Mouse (Mus musculus): ENCODE data around the gene S100a7a. TPM values are rescaled to one million over a fixed set of nuclear protein-coding genes. Genes with fewer than 3 reads are reported as not detected.

The S100a7a gene
- polyA plus RNA-seq, 1 experiment: 0.79 TPM

DNA sequence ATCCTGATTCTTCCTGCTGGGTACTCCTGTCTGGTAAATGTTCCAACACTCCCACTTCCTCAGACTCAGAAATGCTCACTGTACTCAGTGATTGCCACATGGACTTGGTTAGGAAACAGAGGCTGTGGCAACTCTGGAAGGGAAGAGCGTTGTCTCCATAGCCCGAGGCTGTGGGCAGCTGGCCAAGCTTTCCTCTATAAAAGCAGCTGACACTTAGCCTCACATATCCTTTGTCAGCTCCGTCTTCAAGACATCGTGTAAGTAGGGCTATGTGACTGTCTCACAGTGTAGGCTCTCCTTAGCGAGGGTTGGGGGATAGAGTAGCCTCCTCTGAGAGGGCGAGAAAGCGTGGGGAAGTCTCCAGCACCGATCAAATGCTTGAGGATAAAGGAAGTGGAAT, 15.0 kb downstream of the S100a7a start, which contains the start of gene S100a8:
TSS of gene S100a8 (plus strand) at position 133 of the 400 bp plus-strand sequence.
- no peaks in the 10 kb centered on the region for H3K4me1 ChIP-seq (ENCODE audit: control insufficient read depth, insufficient read depth, low read length)
- H3K36me3 ChIP-seq (ENCODE audit: control insufficient read depth, insufficient read depth, low read length, poor library complexity, severe bottlenecking): no peaks in the 10 kb centered on the region
- no peak for TF ChIP-seq POLR2A (IDR thresholded peaks at IDR 0.05; ENCODE audit: insufficient read depth, low read length)
- TF ChIP-seq CTCF (IDR thresholded peaks at IDR 0.05; ENCODE audit: low read depth, low read length): no peak
- no peak for TF ChIP-seq EP300 (IDR thresholded peaks at IDR 0.05; ENCODE audit: insufficient read depth, low read depth, low read length)
- no peak within 1 kb of the TSS for H3K4me3 ChIP-seq (ENCODE audit: low read depth, low read length)
- H3K9me3 ChIP-seq (replicated peaks; ENCODE audit: control insufficient read depth, insufficient read depth, low read length, poor library complexity, severe bottlenecking): no peaks in the 10 kb centered on the region
- H3K9ac ChIP-seq (ENCODE audit: low read depth, poor library complexity, severe bottlenecking): no peak within 1 kb of the TSS
- H3K27me3 ChIP-seq (ENCODE audit: control insufficient read depth, insufficient read depth, low read length, poor library complexity, severe bottlenecking): no peaks in the 10 kb centered on the region
- H3K27ac ChIP-seq (ENCODE audit: insufficient read depth, low read length): no peak within 1 kb of the TSS

DNA sequence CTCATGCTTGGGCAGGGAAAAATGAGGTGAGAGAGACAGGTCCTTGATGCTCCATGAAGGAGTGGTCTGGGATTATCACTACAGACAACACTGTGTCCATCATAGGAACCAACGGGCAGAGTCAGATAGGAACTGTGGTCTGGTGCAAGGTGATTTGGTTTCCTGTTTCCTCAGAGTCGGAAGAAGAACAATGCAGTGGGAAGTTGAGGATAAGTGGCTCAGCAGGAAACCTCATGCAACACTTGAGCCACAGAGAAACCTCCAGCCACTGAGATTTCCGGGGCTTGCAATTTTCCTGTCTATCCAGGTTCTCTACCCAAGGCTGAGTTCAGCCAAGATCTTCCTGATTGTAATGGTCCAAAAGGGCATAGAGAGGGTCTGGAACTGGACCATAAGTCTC, 24.8 kb downstream of the S100a7a start:
- Histone ChIP-seq H3K4me3 (ENCODE audit: low read depth, low read length) (no peak overlapping the region), H3K36me3 (ENCODE audit: control insufficient read depth, insufficient read depth, low read length, poor library complexity, severe bottlenecking) (no peaks in the 10 kb centered on the region), H3K9me3 (replicated peaks; ENCODE audit: control insufficient read depth, insufficient read depth, low read length, poor library complexity, severe bottlenecking) (no peaks in the 10 kb centered on the region), H3K27me3 (ENCODE audit: control insufficient read depth, insufficient read depth, low read length, poor library complexity, severe bottlenecking) (no peaks in the 10 kb centered on the region), H3K4me1 (ENCODE audit: control insufficient read depth, insufficient read depth, low read length) (no peaks in the 10 kb centered on the region), H3K9ac (ENCODE audit: low read depth, poor library complexity, severe bottlenecking) (no peak overlapping the region), H3K27ac (ENCODE audit: insufficient read depth, low read length) (no peak overlapping the region)
- TF ChIP-seq POLR2A (IDR thresholded peaks at IDR 0.05; ENCODE audit: insufficient read depth, low read length): no peak
- no peak for TF ChIP-seq EP300 (IDR thresholded peaks at IDR 0.05; ENCODE audit: insufficient read depth, low read depth, low read length)
- TF ChIP-seq CTCF (IDR thresholded peaks at IDR 0.05; ENCODE audit: low read depth, low read length): no peak

DNA sequence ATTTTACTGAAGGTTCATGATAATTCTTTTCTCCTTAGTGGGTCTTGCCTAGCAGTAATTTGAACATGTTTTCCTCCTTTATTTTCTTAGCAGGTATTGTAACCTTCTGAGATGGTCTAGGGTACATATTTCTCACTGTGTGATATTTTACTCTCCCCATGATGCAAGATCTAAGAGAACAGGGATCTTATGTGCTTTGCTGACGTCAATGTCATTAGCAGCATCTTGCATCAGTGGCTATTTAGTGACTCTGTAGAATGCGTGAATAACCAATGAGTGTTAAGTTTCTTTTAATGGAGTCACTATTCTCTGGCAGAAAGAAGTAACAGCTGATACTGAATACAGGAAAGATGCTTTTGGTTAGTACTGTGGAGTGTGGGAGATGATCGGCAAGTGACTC, 30.1 kb downstream of the S100a7a start:
- Histone ChIP-seq H3K9ac (ENCODE audit: low read depth, poor library complexity, severe bottlenecking) (no peak overlapping the region), H3K9me3 (replicated peaks; ENCODE audit: control insufficient read depth, insufficient read depth, low read length, poor library complexity, severe bottlenecking) (no peaks in the 10 kb centered on the region), H3K4me1 (ENCODE audit: control insufficient read depth, insufficient read depth, low read length) (no peaks in the 10 kb centered on the region), H3K4me3 (ENCODE audit: low read depth, low read length) (no peak overlapping the region), H3K27ac (ENCODE audit: insufficient read depth, low read length) (no peak overlapping the region), H3K36me3 (ENCODE audit: control insufficient read depth, insufficient read depth, low read length, poor library complexity, severe bottlenecking) (no peaks in the 10 kb centered on the region), H3K27me3 (ENCODE audit: control insufficient read depth, insufficient read depth, low read length, poor library complexity, severe bottlenecking) (no peaks in the 10 kb centered on the region; the same call in 1 of the 2 replicates)
- TF ChIP-seq POLR2A (IDR thresholded peaks at IDR 0.05; ENCODE audit: insufficient read depth, low read length): no peak
- no peak for TF ChIP-seq CTCF (IDR thresholded peaks at IDR 0.05; ENCODE audit: low read depth, low read length)
- no peak for TF ChIP-seq EP300 (IDR thresholded peaks at IDR 0.05; ENCODE audit: insufficient read depth, low read depth, low read length)

DNA sequence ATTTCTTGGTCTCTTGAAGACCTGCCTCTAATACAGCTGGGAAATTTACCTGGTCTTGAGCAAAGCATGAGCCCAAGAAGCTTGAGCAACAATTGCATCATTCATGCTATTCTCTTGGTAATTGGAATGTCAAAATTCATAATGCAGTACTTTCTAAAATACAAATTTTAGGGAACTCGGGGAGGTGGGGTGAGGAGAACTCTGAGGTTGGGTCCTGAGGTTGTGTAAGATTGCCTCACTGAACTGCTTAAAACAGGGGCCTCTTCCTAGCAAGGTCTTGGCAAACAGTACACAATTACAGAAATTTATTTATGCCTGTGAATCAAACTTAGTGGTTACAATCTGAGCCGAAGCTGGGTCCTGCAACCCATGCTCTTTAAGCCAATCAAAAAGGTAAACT, 33.0 kb downstream of the S100a7a start:
- TF ChIP-seq POLR2A (IDR thresholded peaks at IDR 0.05; ENCODE audit: insufficient read depth, low read length) (no peak), CTCF (IDR thresholded peaks at IDR 0.05; ENCODE audit: low read depth, low read length) (no peak)
- Histone ChIP-seq H3K27ac (ENCODE audit: insufficient read depth, low read length) (no peak overlapping the region), H3K27me3 (ENCODE audit: control insufficient read depth, insufficient read depth, low read length, poor library complexity, severe bottlenecking) (no peaks in the 10 kb centered on the region; the same call in 1 of the 2 replicates), H3K36me3 (ENCODE audit: control insufficient read depth, insufficient read depth, low read length, poor library complexity, severe bottlenecking) (no peaks in the 10 kb centered on the region), H3K4me1 (ENCODE audit: control insufficient read depth, insufficient read depth, low read length) (no peaks in the 10 kb centered on the region), H3K9ac (ENCODE audit: low read depth, poor library complexity, severe bottlenecking) (no peak overlapping the region), H3K4me3 (ENCODE audit: low read depth, low read length) (no peak overlapping the region), H3K9me3 (replicated peaks; ENCODE audit: control insufficient read depth, insufficient read depth, low read length, poor library complexity, severe bottlenecking) (no peaks in the 10 kb centered on the region)

DNA sequence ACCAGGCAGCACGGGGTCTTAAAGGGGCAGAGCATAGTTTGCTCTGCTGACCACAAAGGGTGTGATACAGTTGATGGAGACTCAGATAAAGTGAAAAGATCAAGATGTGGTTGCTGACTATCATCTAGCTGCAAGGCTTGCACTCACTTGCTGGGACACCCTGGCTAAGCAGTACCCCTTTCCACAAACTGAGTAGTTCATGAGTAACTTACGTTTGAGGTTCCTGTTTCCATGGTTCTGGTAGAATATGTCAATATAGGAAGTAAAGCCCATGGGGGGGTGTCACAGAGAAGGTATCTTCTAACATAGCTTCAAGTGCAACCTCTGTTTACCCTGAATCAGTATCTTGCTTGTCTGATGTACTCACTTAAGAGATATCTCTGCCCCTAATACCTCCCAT, 39.7 kb downstream of the S100a7a start:
- Histone ChIP-seq H3K4me3 (ENCODE audit: low read depth, low read length) (no peak overlapping the region), H3K9ac (ENCODE audit: low read depth, poor library complexity, severe bottlenecking) (no peak overlapping the region), H3K27ac (ENCODE audit: insufficient read depth, low read length) (no peak overlapping the region), H3K27me3 (ENCODE audit: control insufficient read depth, insufficient read depth, low read length, poor library complexity, severe bottlenecking) (no peaks in the 10 kb centered on the region; the same call in 1 of the 2 replicates), H3K36me3 (ENCODE audit: control insufficient read depth, insufficient read depth, low read length, poor library complexity, severe bottlenecking) (no peaks in the 10 kb centered on the region), H3K9me3 (replicated peaks; ENCODE audit: control insufficient read depth, insufficient read depth, low read length, poor library complexity, severe bottlenecking) (no peaks in the 10 kb centered on the region), H3K4me1 (ENCODE audit: control insufficient read depth, insufficient read depth, low read length) (no peaks in the 10 kb centered on the region)
- TF ChIP-seq EP300 (IDR thresholded peaks at IDR 0.05; ENCODE audit: insufficient read depth, low read depth, low read length) (no peak), POLR2A (IDR thresholded peaks at IDR 0.05; ENCODE audit: insufficient read depth, low read length) (no peak), CTCF (IDR thresholded peaks at IDR 0.05; ENCODE audit: low read depth, low read length) (no peak)

DNA sequence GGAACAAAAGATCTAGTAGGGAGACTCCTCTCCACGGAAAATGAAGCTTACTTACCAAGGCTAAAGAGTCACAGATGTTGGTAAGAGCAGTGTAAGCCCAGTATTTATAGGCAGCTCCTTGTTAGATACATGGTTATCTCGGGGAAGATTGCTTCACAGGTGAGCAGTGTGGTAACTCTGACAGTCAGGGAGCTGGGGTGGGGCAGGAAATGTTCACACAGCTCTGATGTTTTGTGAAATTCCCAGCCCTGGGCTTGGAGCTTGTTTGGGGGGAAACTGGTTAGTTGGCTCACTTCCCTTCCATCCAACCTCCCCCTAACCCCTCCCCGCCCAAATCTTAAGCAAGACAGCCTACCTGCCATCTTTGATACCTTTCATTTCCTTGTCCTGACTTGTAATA, 41.8 kb downstream of the S100a7a start, which contains the start of gene S100a9:
TSS of gene S100a9 (minus strand) at position 109 of the 400 bp plus-strand sequence.
- no peaks in the 10 kb centered on the region for H3K4me1 ChIP-seq (ENCODE audit: control insufficient read depth, insufficient read depth, low read length)
- no peak within 1 kb of the TSS for H3K9ac ChIP-seq (ENCODE audit: low read depth, poor library complexity, severe bottlenecking)
- H3K36me3 ChIP-seq (ENCODE audit: control insufficient read depth, insufficient read depth, low read length, poor library complexity, severe bottlenecking): no peaks in the 10 kb centered on the region
- no peak within 1 kb of the TSS for H3K4me3 ChIP-seq (ENCODE audit: low read depth, low read length)
- H3K27ac ChIP-seq (ENCODE audit: insufficient read depth, low read length): no peak within 1 kb of the TSS
- TF ChIP-seq CTCF (IDR thresholded peaks at IDR 0.05; ENCODE audit: low read depth, low read length): no peak
- TF ChIP-seq POLR2A (IDR thresholded peaks at IDR 0.05; ENCODE audit: insufficient read depth, low read length): no peak
- TF ChIP-seq EP300 (IDR thresholded peaks at IDR 0.05; ENCODE audit: insufficient read depth, low read depth, low read length): no peak
- H3K9me3 ChIP-seq (replicated peaks; ENCODE audit: control insufficient read depth, insufficient read depth, low read length, poor library complexity, severe bottlenecking): no peaks in the 10 kb centered on the region
- no peaks in the 10 kb centered on the region; the same call in 1 of the 2 replicates for H3K27me3 ChIP-seq (ENCODE audit: control insufficient read depth, insufficient read depth, low read length, poor library complexity, severe bottlenecking)
